In genomic region chr11:79610454-79610853, GRCm38 (mm10) we compare ENCODE assay signal across 12 mouse cellular contexts. TPM values are rescaled to one million over a fixed set of nuclear protein-coding genes. Genes with fewer than 3 reads are reported as not detected.
A peak's percentile ranks its signal among the peaks of the same experiment; 100 is the strongest.
DNase-seq lines count a peak whose midpoint lies in the region; ATAC-seq and TF ChIP-seq lines count a peak whose summit lies in the region.
"Had no signal": no experiment of that assay in that cellular context is flagged by ENCODE, and none has a peak within 500 bp of the region (broad histone marks: within the 10 kb centered on the region; RNA-seq: fewer than 3 reads in every experiment).

No protein-coding gene starts in this region.

- peaks cover 18% of the 10 kb centered on the region for H3K4me1 ChIP-seq in heart, embryonic 12.5 days (replicated peaks)
- H3K4me1 ChIP-seq in bone marrow macrophage, adult 2 months (ENCODE audit: control insufficient read depth, insufficient read depth, low read length) = peaks cover 19% of the 10 kb centered on the region
- H3K4me1 ChIP-seq in hindbrain, embryonic 11.5 days (replicated peaks; ENCODE audit: control insufficient read depth, insufficient read depth, low read length) = peaks cover 26% of the 10 kb centered on the region
- H3K4me1 ChIP-seq in midbrain, embryonic 13.5 days (replicated peaks) = peaks cover 84% of the 10 kb centered on the region

- intact Hi-C loops in heart, postnatal 36 days (cut with DNase I) = no loop called here

- no peaks in the 10 kb centered on the region for H3K36me3 ChIP-seq in heart, embryonic 12.5 days
- H3K36me3 ChIP-seq in hindbrain, embryonic 11.5 days (ENCODE audit: control insufficient read depth, insufficient read depth, low read length) = no peaks in the 10 kb centered on the region
- H3K36me3 ChIP-seq in midbrain, embryonic 13.5 days = no peaks in the 10 kb centered on the region
- H3K36me3 ChIP-seq: embryonic facial prominence, embryonic 15.5 days had no signal

- H3K9me3 ChIP-seq in heart, embryonic 12.5 days (replicated peaks) = no peaks in the 10 kb centered on the region
- no peaks in the 10 kb centered on the region for H3K9me3 ChIP-seq in hindbrain, embryonic 11.5 days (ENCODE audit: control insufficient read depth, low read length)
- H3K9me3 ChIP-seq in midbrain, embryonic 13.5 days = no peaks in the 10 kb centered on the region
- H3K9me3 ChIP-seq: embryonic facial prominence, embryonic 15.5 days had no signal

- 50% methylated on average over 2 of the region's 2 CpGs for WGBS in heart, embryonic 12.5 days
- WGBS in hindbrain, embryonic 11.5 days = 49% methylated on average over 2 of the region's 2 CpGs
- 38% methylated on average over 2 of the region's 2 CpGs for WGBS in midbrain, embryonic 13.5 days

- H3K9ac ChIP-seq in heart, embryonic 12.5 days = no peak overlapping the region
- no peak overlapping the region for H3K9ac ChIP-seq in hindbrain, embryonic 11.5 days (ENCODE audit: low read depth, low read length)
- peak overlapping the region; percentile 51; the same call in 1 of the 2 replicates for H3K9ac ChIP-seq in midbrain, embryonic 13.5 days (replicated peaks)
- H3K9ac ChIP-seq: embryonic facial prominence, embryonic 15.5 days; liver, embryonic 14.5 days had no signal

- peak overlapping the region; percentile 47 for H3K4me2 ChIP-seq in heart, embryonic 12.5 days
- no peak overlapping the region for H3K4me2 ChIP-seq in hindbrain, embryonic 11.5 days (replicated peaks; ENCODE audit: low read depth, low read length)
- no peak overlapping the region for H3K4me2 ChIP-seq in midbrain, embryonic 13.5 days (replicated peaks)
- H3K4me2 ChIP-seq: embryonic facial prominence, embryonic 15.5 days had no signal

- no peak for TF ChIP-seq CTCF in bone marrow macrophage, adult 2 months (IDR thresholded peaks at IDR 0.05; ENCODE audit: low read depth, low read length)

- no peak overlapping the region for H3K4me3 ChIP-seq in heart, embryonic 12.5 days
- H3K4me3 ChIP-seq in bone marrow macrophage, adult 2 months (ENCODE audit: insufficient read depth, low read length) = no peak overlapping the region
- H3K4me3 ChIP-seq in hindbrain, embryonic 11.5 days (ENCODE audit: low read depth, low read length) = no peak overlapping the region
- no peak overlapping the region for H3K4me3 ChIP-seq in midbrain, embryonic 13.5 days (replicated peaks)
- H3K4me3 ChIP-seq: embryonic facial prominence, embryonic 15.5 days had no signal

- TF ChIP-seq POLR2A in bone marrow macrophage, adult 2 months (IDR thresholded peaks at IDR 0.05; ENCODE audit: borderline replicate concordance, low read depth, low read length) = no peak

- peaks cover 17% of the 10 kb centered on the region; the same call in 1 of the 2 replicates for H3K27me3 ChIP-seq in heart, embryonic 12.5 days (replicated peaks)
- H3K27me3 ChIP-seq in hindbrain, embryonic 11.5 days (ENCODE audit: control insufficient read depth, insufficient read depth, low read length) = no peaks in the 10 kb centered on the region
- H3K27me3 ChIP-seq in midbrain, embryonic 13.5 days = 0 out of 2 replicates have a peak, but pooled peaks cover 4% of the 10 kb centered on the region
- H3K27me3 ChIP-seq: embryonic facial prominence, embryonic 15.5 days had no signal

- H3K27ac ChIP-seq in heart, embryonic 12.5 days (ENCODE audit: poor library complexity, severe bottlenecking) = no peak overlapping the region
- peak overlapping the region; percentile 69 for H3K27ac ChIP-seq in bone marrow macrophage, adult 2 months (ENCODE audit: insufficient read depth, low read depth, low read length)
- peak overlapping the region; percentile 36; the same call in 1 of the 2 replicates for H3K27ac ChIP-seq in hindbrain, embryonic 11.5 days (ENCODE audit: low read depth, low read length)
- H3K27ac ChIP-seq in midbrain, embryonic 13.5 days = peak overlapping the region; percentile 59
- H3K27ac ChIP-seq: embryonic facial prominence, embryonic 15.5 days; liver, embryonic 14.5 days had no signal

- no peak for ATAC-seq in heart, embryonic 12.5 days (ENCODE audit: insufficient number of reproducible peaks, low FRiP score)
- ATAC-seq in hindbrain, embryonic 11.5 days (ENCODE audit: low FRiP score) = no peak
- ATAC-seq in midbrain, embryonic 13.5 days = no peak
- no peak for ATAC-seq in erythroblast, adult 5-6 weeks (replicated peaks; ENCODE audit: low FRiP score, poor library complexity, severe bottlenecking)

- DNase-seq in heart, postnatal 36 days = no peak
- no peak for DNase-seq in hindbrain, embryonic 11.5 days (ENCODE audit: low spot score)
- no peak for DNase-seq in embryo, embryonic 10 days (ENCODE audit: low spot score)
- no peak for DNase-seq in testis, postnatal 14 days (ENCODE audit: low spot score)
- DNase-seq: cerebellum, adult 11-12 months; gastrocnemius, postnatal 10 days had no signal

RNA-seq across cellular contexts. Expression of gene Rab11fip4, which starts 19.4 kb away (rescaled TPM):
- 0.63 and 0.77 TPM in 2 replicates for polyA plus RNA-seq in heart, embryonic 12.5 days (2016; fragmentation: Nextera tagmentation; extraction: Ambion mirVana)
- under 1 TPM in 1 of 2 experiments, not detected in 1; 0.03 TPM for total RNA-seq in heart, postnatal 36 days (2021)
- polyA plus RNA-seq in bone marrow macrophage, adult 2 months (2012; ENCODE audit: insufficient read depth, insufficient read length, missing spikeins) = 0.11 and 0.32 TPM in 2 replicates
- 11.5 and 11.6 TPM in 2 replicates for polyA plus RNA-seq in hindbrain, embryonic 11.5 days (2014; fragmentation: Nextera tagmentation; extraction: Ambion mirVana)
- polyA plus RNA-seq in midbrain, embryonic 13.5 days (2015; fragmentation: Nextera tagmentation; extraction: Ambion mirVana) = 21.8 and 22.2 TPM in 2 replicates
- total RNA-seq in erythroblast, adult 5-6 weeks (2015; ENCODE audit: low replicate concordance) = 1.0 and 1.5 TPM in 2 replicates
- 2.5 and 2.9 TPM in 2 replicates for total RNA-seq in erythroblast, adult 5-6 weeks (2017; ENCODE audit: low replicate concordance)
